Mouse (Mus musculus): Measurements from ENCODE around the gene Brap. TPM values are rescaled to one million over a fixed set of nuclear protein-coding genes. Genes with fewer than 3 reads are reported as not detected.
"Not testable (repeated sequence)": the region's sequence is repeated elsewhere in the genome, so short reads cannot be mapped to it uniquely, and the experiment has no call there.

The Brap gene
- polyA plus RNA-seq, 1 experiment from 2014 or later: 48.2 TPM

DNA sequence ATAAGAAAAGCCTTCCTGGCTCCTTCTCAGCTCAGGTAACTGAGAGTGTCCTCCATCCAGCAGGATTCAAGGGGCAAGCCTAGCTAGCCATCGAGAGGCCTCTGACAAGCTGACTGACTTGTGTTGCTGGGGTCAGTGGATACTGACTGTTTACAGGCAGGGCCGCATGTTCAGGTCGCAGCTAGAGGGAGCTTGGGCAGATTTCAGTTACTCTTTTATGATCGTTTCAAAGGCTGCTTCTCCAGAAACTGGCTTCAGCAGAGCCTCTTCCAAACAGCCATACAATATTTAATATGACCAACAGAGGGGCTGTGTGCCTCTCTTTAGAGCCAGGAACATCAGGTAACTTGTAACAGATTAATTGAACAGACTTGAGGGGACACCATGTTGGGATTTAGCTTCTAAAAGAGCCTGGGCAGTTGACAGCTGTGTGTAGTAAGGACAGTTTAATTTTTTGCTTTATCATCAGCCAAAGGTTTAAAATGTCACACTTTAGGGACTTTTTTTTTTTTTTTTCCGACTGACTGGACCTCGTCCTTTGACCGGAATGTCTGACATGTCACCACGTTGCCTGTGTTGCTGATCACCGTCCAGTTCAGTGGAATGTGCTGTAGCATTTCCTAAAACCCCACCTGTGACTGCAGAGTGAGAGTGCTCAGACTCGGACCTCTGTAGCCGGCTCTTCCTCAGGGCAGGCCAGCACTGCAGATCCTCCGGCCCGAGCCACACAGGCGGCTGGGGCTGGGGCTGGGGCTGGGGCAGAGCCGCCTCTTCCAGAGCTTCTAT lies 25.9 kb downstream of the Brap start:
- Histone ChIP-seq H3K27me3 (replicated peaks) (no peaks in the 10 kb centered on the region), H3K4me1 (no peaks in the 10 kb centered on the region), H3K36me3 (replicated peaks) (peaks cover 35% of the 10 kb centered on the region), H3K4me2 (no peak overlapping the region), H3K9ac (no peak overlapping the region), H3K4me3 (no peak overlapping the region), H3K9me3 (no peaks in the 10 kb centered on the region), H3K27ac (no peak overlapping the region)
- ATAC-seq (replicated peaks): no peak
- 80% methylated on average over 15 of the region's 15 CpGs for WGBS

DNA sequence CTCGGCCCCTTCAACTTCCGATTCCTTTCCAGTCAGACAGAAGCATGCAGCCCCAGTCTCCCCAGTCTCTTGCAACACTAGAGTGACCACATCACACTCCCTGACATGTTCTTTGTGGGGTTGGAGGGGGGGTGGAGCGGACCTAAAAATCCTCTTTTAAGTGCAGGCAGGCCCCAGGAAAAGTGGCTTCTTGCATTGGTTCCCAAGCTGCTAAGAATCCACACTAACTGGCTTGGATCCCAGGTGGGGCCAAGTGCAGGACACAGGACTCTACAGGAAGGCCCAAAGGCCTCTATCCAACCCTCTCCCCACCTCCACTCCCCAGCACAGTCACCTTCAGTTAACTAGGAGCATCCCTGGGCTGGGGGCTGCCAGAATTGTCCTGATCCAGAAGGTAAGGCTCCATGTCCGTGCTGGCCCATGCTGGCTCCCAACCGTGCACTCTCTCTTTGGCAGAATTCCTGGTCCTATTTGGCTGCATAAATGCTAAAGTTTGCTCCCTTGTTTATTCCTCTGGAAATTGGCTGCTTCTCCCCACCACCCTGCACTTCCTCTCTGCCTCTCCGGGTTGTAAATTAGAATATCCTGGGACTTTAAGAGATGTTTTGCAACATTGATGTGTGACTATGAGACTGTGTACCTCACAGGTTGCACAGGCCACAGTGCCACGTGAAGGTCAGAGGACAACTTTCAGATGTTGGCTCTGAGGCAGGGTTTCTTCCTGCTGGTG lies 30.3 kb downstream of the Brap start:
- H3K4me3 ChIP-seq: no peak overlapping the region
- no peaks in the 10 kb centered on the region for H3K4me1 ChIP-seq
- no peak overlapping the region for H3K9ac ChIP-seq
- ATAC-seq (replicated peaks): no peak
- no peak overlapping the region for H3K4me2 ChIP-seq
- no peak overlapping the region for H3K27ac ChIP-seq
- 76% methylated on average over 7 of the region's 7 CpGs for WGBS
- H3K9me3 ChIP-seq: no peaks in the 10 kb centered on the region
- no peaks in the 10 kb centered on the region for H3K27me3 ChIP-seq (replicated peaks)
- peaks cover 10% of the 10 kb centered on the region; the same call in 1 of the 2 replicates for H3K36me3 ChIP-seq (replicated peaks)

DNA sequence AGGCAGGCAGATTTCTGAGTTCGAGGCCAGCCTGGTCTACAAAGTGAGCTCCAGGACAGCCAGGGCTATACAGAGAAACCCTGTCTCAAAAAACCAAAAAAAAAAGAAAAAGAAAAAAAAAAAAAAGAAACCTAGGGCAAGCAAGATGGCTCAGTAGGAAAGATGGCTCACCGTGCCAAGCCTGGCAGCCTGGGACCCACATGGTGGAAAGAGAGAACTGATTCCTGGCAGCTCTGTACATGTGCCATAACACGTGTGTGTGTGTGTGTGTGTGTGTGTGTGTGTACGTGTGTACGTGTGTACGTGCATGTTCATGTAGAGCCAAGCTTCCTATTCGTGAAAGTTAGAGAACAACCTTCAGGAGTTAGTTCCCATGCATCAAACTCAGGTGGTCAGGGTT lies 31.1 kb downstream of the Brap start:
- not testable (repeated sequence) for H3K27me3 ChIP-seq (replicated peaks); H3K9ac ChIP-seq; H3K36me3 ChIP-seq (replicated peaks); H3K4me1 ChIP-seq; H3K4me2 ChIP-seq; H3K4me3 ChIP-seq; H3K27ac ChIP-seq; ATAC-seq (replicated peaks); H3K9me3 ChIP-seq
- 90% methylated on average over 7 of the region's 7 CpGs for WGBS

DNA sequence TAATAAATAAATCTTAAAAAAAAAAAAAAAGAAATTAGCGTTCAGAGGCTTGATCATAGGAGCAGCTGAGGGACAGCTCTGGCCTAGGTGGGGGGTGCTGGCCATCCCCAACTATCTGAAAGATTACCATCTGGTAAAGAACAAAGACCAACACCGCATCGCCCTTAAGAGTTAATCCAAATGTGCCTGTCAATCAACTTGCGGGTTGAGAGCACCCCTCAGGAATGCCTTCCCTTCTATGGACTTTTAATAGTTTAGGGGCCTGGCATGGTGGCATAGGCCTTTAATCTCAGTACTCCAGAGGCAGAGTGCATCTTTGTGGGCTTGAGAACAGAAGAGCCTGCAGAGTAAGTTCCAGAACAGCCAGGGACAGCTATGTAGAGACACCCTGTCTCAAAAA lies 32.5 kb downstream of the Brap start:
- 79% methylated on average over 4 of the region's 4 CpGs for WGBS
- Histone ChIP-seq H3K4me3 (no peak overlapping the region), H3K36me3 (replicated peaks) (no peaks in the 10 kb centered on the region), H3K4me1 (no peaks in the 10 kb centered on the region), H3K27me3 (replicated peaks) (no peaks in the 10 kb centered on the region), H3K4me2 (no peak overlapping the region), H3K27ac (no peak overlapping the region), H3K9ac (no peak overlapping the region), H3K9me3 (no peaks in the 10 kb centered on the region)
- no peak for ATAC-seq (replicated peaks)

DNA sequence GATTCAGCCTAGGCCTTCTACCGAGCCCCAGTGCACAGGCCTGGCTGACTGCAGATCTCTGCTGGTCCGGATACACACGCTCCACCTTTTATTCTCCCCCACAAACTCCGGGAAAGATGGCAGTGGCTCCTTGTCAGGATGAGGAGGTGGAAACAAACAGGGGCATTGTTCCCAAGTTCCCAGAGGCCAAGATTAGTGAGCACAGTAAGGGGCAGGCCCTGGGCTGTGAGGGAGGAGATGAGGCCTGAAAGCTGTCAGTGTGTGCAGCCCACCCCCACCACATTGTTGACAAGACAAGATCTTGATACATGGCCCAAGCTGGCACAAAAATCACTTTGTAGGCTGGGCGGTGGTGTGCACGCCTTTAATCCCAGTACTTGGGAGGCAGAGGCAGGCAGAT lies 36.4 kb downstream of the Brap start:
- Histone ChIP-seq H3K36me3 (replicated peaks) (no peaks in the 10 kb centered on the region), H3K4me3 (no peak overlapping the region), H3K27ac (no peak overlapping the region), H3K9ac (no peak overlapping the region), H3K4me1 (no peaks in the 10 kb centered on the region), H3K4me2 (no peak overlapping the region), H3K9me3 (no peaks in the 10 kb centered on the region), H3K27me3 (replicated peaks) (no peaks in the 10 kb centered on the region)
- ATAC-seq (replicated peaks): no peak
- WGBS: 46% methylated on average over 6 of the region's 6 CpGs

DNA sequence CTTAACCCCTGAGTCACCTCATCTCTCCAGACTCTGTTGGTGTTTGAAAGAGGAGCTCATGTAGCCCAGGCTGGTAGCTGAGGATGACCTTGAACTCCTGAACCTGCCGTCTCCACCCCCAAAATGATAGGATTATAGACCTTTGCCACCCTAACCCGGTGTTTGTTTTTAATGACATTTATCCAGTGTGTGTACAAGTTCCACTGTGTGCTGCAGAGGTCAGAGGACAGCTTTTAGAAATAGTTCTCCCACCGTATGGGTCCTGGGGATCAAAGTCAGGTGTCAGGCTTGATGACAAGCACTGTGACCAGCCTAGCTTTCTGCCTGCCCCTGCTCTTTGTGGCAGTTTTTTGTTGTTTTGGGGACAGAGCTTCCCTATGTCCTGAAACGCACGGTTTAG lies 39.5 kb downstream of the Brap start:
- no peak for ATAC-seq (replicated peaks)
- Histone ChIP-seq H3K36me3 (replicated peaks) (no peaks in the 10 kb centered on the region), H3K4me3 (no peak overlapping the region), H3K4me2 (no peak overlapping the region), H3K27ac (no peak overlapping the region), H3K4me1 (peaks cover 5% of the 10 kb centered on the region; the same call in 1 of the 2 replicates), H3K9me3 (no peaks in the 10 kb centered on the region), H3K9ac (no peak overlapping the region), H3K27me3 (replicated peaks) (no peaks in the 10 kb centered on the region)
- 47% methylated on average over 5 of the region's 5 CpGs for WGBS

DNA sequence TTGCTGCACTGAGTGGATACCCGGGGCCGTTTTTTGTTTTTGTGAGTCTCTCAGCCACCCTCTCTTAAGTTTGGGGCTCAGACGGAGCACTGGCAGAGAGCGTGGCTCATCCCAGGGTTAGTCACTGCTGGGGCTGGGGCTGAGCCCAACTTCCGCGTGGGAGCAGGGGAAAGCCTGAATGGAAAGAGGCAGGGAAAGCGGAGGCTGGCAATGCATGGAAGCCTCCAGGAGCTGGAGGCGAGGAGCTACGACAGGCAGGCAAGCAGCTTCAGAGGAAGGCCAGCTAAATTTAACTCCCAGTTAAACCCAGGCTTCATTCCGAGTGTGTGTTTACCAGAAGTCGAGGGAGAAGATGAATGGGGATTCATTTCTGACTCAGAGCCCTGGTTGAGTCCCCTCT lies 40.1 kb downstream of the Brap start:
- 31% methylated on average over 11 of the region's 11 CpGs for WGBS
- no peaks in the 10 kb centered on the region for H3K27me3 ChIP-seq (replicated peaks)
- no peak overlapping the region for H3K4me3 ChIP-seq
- no peak overlapping the region for H3K27ac ChIP-seq
- no peak overlapping the region for H3K4me2 ChIP-seq
- H3K36me3 ChIP-seq (replicated peaks): no peaks in the 10 kb centered on the region
- H3K9ac ChIP-seq: no peak overlapping the region
- H3K9me3 ChIP-seq: no peaks in the 10 kb centered on the region
- ATAC-seq (replicated peaks): no peak
- H3K4me1 ChIP-seq: peaks cover 7% of the 10 kb centered on the region; the same call in 1 of the 2 replicates

DNA sequence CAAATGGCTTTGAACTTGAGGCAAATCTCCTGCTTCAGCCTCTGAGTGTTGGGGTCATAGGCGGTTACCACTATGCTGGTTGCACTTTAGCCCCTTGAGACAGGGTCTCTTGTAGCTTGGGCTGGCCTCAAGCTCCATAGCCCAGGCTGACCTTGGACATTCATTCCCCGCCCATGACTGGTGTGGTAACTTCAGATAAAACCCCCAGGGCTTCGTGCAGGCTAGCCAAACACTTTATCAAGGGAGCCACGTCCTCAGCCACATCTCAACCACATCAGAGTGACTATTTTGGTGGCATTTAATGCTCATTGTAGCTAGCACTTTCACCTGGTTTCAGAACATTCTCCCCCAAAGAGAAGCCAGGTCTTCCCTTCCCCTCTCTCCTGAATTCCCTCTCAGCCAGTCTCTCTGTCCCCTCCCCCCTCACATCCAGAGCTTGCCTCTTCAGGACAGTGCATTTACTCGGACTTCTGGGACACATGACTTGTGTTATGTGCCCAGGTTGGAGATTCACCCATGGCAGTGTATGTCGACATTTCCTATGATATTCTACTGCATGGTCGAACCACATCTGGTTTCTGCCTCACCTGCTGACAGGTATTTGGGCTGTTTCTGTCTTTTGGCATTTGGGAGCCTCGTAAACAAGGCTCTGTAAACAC lies 40.9 kb downstream of the Brap start:
- H3K4me2 ChIP-seq: no peak overlapping the region
- ATAC-seq (replicated peaks): no peak
- 62% methylated on average over 8 of the region's 8 CpGs for WGBS
- H3K27ac ChIP-seq: no peak overlapping the region
- no peak overlapping the region for H3K9ac ChIP-seq
- H3K27me3 ChIP-seq (replicated peaks): no peaks in the 10 kb centered on the region
- no peak overlapping the region for H3K4me3 ChIP-seq
- H3K4me1 ChIP-seq: peaks cover 7% of the 10 kb centered on the region; the same call in 1 of the 2 replicates
- no peaks in the 10 kb centered on the region for H3K9me3 ChIP-seq
- no peaks in the 10 kb centered on the region for H3K36me3 ChIP-seq (replicated peaks)

DNA sequence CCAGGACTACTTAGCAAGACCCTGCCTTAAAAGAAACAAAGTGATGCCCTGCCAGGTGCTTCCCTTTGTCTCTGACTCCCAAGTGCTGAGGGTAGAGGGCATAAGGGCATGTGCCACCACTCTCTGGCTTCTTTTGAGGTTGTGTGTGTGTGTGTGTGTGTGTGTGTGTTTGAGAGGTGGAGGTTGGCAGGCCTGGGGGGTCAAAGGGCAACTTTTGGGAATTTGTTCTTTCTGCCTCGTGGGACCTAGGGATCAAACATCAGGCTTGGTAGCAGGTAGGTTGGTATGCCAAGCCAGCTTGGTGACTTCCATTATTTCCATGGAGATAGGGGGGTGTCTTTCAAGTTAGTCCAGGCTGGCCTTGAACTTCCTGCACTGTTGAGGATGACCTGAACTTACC lies 43.0 kb downstream of the Brap start:
- Histone ChIP-seq H3K27ac (no peak overlapping the region), H3K4me1 (peaks cover 7% of the 10 kb centered on the region; the same call in 1 of the 2 replicates), H3K4me2 (no peak overlapping the region), H3K27me3 (replicated peaks) (no peaks in the 10 kb centered on the region), H3K9ac (no peak overlapping the region), H3K9me3 (no peaks in the 10 kb centered on the region), H3K4me3 (no peak overlapping the region), H3K36me3 (replicated peaks) (no peaks in the 10 kb centered on the region)
- ATAC-seq (replicated peaks): no peak
- WGBS: 59% methylated on average over 1 of the region's 1 CpGs

DNA sequence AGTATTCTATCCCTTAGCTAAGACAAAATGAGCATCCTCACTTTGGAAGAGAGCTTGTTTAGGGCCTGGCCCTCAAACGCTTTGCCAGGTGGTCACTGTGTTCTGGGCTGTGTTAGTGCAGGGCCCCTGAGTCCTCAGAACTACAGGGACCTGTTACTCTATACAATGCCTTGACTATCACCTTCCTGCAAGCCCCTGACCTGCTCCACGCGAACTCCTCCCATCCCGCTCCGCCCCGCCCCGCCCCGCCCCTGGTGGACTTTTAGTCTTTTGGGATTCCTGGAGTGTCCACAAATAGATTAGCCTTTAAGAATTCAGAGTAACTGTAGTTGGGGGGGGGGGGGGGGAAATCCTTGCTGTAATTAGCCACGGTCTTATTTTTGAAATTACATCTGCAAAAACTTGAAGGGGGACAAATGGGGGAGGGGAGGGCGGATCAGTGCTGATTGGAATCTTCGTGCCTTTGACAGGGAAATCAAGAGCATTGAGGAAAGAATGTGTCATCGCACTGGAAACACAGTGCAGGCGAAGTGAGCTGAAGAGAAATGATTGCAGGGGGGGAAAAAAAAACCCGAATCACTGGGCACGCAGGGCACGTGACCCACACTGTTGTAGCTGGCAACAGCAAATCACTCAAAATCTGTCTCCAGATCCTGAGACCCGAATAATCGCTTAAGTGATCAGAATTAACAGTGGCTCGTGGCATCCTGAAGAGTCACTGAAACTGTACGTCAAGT lies 44.3 kb downstream of the Brap start:
- Histone ChIP-seq H3K4me2 (peak overlapping the region; percentile 50), H3K4me3 (peak overlapping the region; percentile 22), H3K9me3 (no peaks in the 10 kb centered on the region), H3K27ac (no peak overlapping the region), H3K9ac (peak overlapping the region; percentile 33; the same call in 1 of the 2 replicates), H3K27me3 (replicated peaks) (no peaks in the 10 kb centered on the region), H3K4me1 (peaks cover 7% of the 10 kb centered on the region; the same call in 1 of the 2 replicates), H3K36me3 (replicated peaks) (no peaks in the 10 kb centered on the region)
- no peak for ATAC-seq (replicated peaks)
- WGBS: 6% methylated on average over 20 of the region's 20 CpGs

DNA sequence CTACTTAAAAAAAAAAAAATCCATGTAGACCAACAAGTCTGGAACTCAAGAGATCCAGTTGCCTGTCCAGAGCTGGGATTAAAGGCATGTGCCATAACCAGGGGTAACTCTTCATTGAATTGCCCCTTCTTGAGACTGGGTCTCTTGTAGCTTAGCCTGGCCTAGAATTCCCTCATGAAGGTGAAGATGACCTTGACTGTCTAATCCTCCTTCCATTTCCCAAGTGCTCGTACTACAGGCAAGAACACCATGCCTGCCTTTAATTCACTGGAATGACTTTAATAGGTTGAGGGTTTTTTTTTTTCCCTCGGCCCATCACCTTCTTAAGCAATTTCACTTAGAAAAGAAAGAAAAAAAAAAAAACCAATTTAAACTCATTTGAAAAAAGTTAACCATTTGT lies 50.0 kb downstream of the Brap start:
- no peak overlapping the region for H3K9ac ChIP-seq
- no peaks in the 10 kb centered on the region for H3K27me3 ChIP-seq (replicated peaks)
- no peak overlapping the region for H3K27ac ChIP-seq
- H3K4me2 ChIP-seq: peak overlapping the region; percentile 96; the same call in 1 of the 2 replicates
- H3K4me1 ChIP-seq: peaks cover 27% of the 10 kb centered on the region
- peak overlapping the region; percentile 96 for H3K4me3 ChIP-seq
- H3K36me3 ChIP-seq (replicated peaks): no peaks in the 10 kb centered on the region
- no peak for ATAC-seq (replicated peaks)
- 64% methylated on average over 2 of the region's 2 CpGs for WGBS
- H3K9me3 ChIP-seq: no peaks in the 10 kb centered on the region

DNA sequence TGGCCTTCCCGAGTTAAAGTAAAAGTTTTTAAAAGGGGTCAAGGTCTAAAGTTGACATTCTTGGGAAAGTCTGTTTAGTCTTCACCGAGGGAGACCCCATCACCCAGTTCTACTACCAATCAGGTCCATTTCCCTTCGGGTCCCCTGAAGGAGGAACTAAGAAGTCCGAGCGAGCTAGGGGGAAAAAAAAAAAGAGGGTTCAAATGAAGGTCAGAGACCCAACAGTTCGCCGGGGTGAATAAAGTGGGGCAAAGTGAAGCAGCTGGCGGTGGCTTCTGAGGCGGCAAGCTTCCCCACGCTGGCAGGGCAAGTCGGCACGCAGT lies 50.4 kb downstream of the Brap start:
- no peaks in the 10 kb centered on the region for H3K36me3 ChIP-seq (replicated peaks)
- no peaks in the 10 kb centered on the region for H3K9me3 ChIP-seq
- peak overlapping the region; percentile 98 for H3K27ac ChIP-seq
- no peaks in the 10 kb centered on the region for H3K27me3 ChIP-seq (replicated peaks)
- whole genome bisulfite sequencing: 1% methylated on average over 12 of the region's 12 CpGs
- peak; percentile 43; the same call in 1 of the 2 replicates for ATAC-seq (replicated peaks)
- peak overlapping the region; percentile 99 for H3K9ac ChIP-seq
- H3K4me1 ChIP-seq: peaks cover 31% of the 10 kb centered on the region
- H3K4me2 ChIP-seq: peak overlapping the region; percentile 96
- peak overlapping the region; percentile 96 for H3K4me3 ChIP-seq
